Comparison of ENCODE assay signal across 21 mouse cellular contexts in the genomic region with DNA sequence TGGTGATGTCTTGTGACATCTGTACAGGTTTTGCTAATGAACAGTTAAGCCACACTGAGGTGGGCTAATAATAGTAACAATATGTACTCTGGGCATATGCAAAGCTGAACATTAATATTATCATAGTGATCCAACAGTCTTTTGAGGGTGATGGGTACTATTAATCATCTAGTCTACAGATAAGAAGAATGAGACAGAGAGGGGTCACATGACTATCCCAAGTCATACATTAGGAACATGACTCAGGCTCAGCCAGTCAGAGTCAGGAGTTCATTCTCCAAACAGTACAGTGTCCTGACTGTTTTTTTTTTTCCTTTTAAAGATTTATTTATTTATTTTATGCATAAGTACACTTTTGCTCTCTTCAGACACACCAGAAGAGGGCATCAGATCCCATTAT.
DNase-seq lines count a peak whose midpoint lies in the region; TF ChIP-seq lines count a peak whose summit lies in the region.
"Had no signal": no experiment of that assay in that cellular context is flagged by ENCODE, and none has a peak within 500 bp of the region (broad histone marks: within the 10 kb centered on the region; RNA-seq: fewer than 3 reads in every experiment).

No protein-coding gene starts in this region.

- no peak overlapping the region for H3K4me3 ChIP-seq in layer of hippocampus, adult 2 months
- no peak overlapping the region for H3K4me3 ChIP-seq in C2C12 (ENCODE audit: insufficient read depth, poor library complexity, severe bottlenecking)
- H3K4me3 ChIP-seq in myocyte, result no peak overlapping the region
- H3K4me3 ChIP-seq: embryonic facial prominence, embryonic 13.5 days; embryonic facial prominence, embryonic 15.5 days; erythroblast, embryonic 14.5 days; forebrain, embryonic 10.5 days; forebrain, embryonic 12.5 days had no signal

- H3K79me2 ChIP-seq in C2C12 (ENCODE audit: control insufficient read depth, insufficient read depth) (no peaks in the 10 kb centered on the region), myocyte (ENCODE audit: control insufficient read depth, insufficient read depth) (no peaks in the 10 kb centered on the region)

- H3ac ChIP-seq in C2C12 (ENCODE audit: control insufficient read depth, insufficient read length, low read depth) (no peak overlapping the region), myocyte (ENCODE audit: control insufficient read depth, insufficient read length) (no peak overlapping the region)

- no peaks in the 10 kb centered on the region for H3K79me3 ChIP-seq in C2C12 (ENCODE audit: low read depth)

- H3K36me3 ChIP-seq in C2C12 (ENCODE audit: control insufficient read depth, insufficient read depth) (no peaks in the 10 kb centered on the region), myocyte (ENCODE audit: control insufficient read depth, insufficient read depth) (no peaks in the 10 kb centered on the region)
- H3K36me3 ChIP-seq: embryonic facial prominence, embryonic 13.5 days; embryonic facial prominence, embryonic 15.5 days; forebrain, embryonic 10.5 days; forebrain, embryonic 12.5 days had no signal

- no peak overlapping the region for H3K27ac ChIP-seq in layer of hippocampus, adult 2 months
- H3K27ac ChIP-seq: embryonic facial prominence, embryonic 13.5 days; embryonic facial prominence, embryonic 15.5 days; forebrain, embryonic 10.5 days; forebrain, embryonic 12.5 days had no signal

- H3K27me3 ChIP-seq in C2C12 (ENCODE audit: control insufficient read depth, insufficient read depth, insufficient read length) (no peaks in the 10 kb centered on the region), myocyte (ENCODE audit: control insufficient read depth, insufficient read depth, insufficient read length) (no peaks in the 10 kb centered on the region)
- H3K27me3 ChIP-seq: embryonic facial prominence, embryonic 13.5 days; embryonic facial prominence, embryonic 15.5 days; forebrain, embryonic 12.5 days; Patski had no signal

- no peak for DNase-seq in layer of hippocampus, adult 2 months (ENCODE audit: low spot score in 2 of 2)
- DNase-seq in layer of hippocampus, postnatal 25 days (ENCODE audit: extremely low spot score in 1 of 2, low spot score in 1 of 2), result no peak
- DNase-seq in left cerebral cortex, adult 9 months (ENCODE audit: low spot score in 2 of 2), result no peak
- DNase-seq in heart, adult 9 months (ENCODE audit: low spot score in 2 of 2), result no peak
- DNase-seq: adrenal gland, adult 8-10 months; adrenal gland, postnatal 14 days; B cell, adult 2 months; cerebellum, adult 11-12 months; cerebellum, adult 2 months; cerebellum, adult 9-11 months; cerebellum, postnatal 14 days; cerebellum, postnatal 36 days; embryo, embryonic 11 days had no signal

- no peak for TF ChIP-seq POLR2A in myocyte (IDR thresholded peaks at IDR 0.05; ENCODE audit: insufficient read length, low read depth)

- TF ChIP-seq CTCF in layer of hippocampus, adult 2 months (conservative IDR thresholded peaks at IDR 0.05), result peak; percentile 11; the same call in 1 of the 2 replicates
- no peak for TF ChIP-seq CTCF in C2C12 (IDR thresholded peaks at IDR 0.05; ENCODE audit: control insufficient read depth, insufficient read depth, insufficient read length)

- H3K4me2 ChIP-seq in myocyte (ENCODE audit: low read depth), result no peak overlapping the region
- H3K4me2 ChIP-seq: embryonic facial prominence, embryonic 13.5 days; embryonic facial prominence, embryonic 15.5 days; forebrain, embryonic 12.5 days had no signal

TF ChIP-seq in C2C12, 6 proteins besides CTCF, POLR2A, EP300 and RAD21:
- TF ChIP-seq USF1 (IDR thresholded peaks at IDR 0.05; ENCODE audit: low read depth) (peak; percentile 80), MYOG (IDR thresholded peaks at IDR 0.05; ENCODE audit: control insufficient read depth, extremely low read depth, insufficient read length) (no peak), MAX (IDR thresholded peaks at IDR 0.05) (no peak), CEBPB (IDR thresholded peaks at IDR 0.05; ENCODE audit: low read depth) (no peak)
TF ChIP-seq in C2C12: peak in this region for 1.

TF ChIP-seq in myocyte, 11 proteins besides CTCF, POLR2A, EP300 and RAD21:
- TF ChIP-seq TCF3 (IDR thresholded peaks at IDR 0.05; ENCODE audit: insufficient read length, low read depth) (no peak), POLR2AphosphoS2 (IDR thresholded peaks at IDR 0.05; ENCODE audit: insufficient read length, low read depth) (no peak), USF1 (IDR thresholded peaks at IDR 0.05; ENCODE audit: low read depth) (peak; percentile 63), MAX (IDR thresholded peaks at IDR 0.05; ENCODE audit: low read depth) (no peak)
